Mouse (Mus musculus) cortical plate, adult 2 months (tissue): ENCODE data around the gene Epb41l4b.

Experiments
- CTCF ChIP-seq: fragments of 200-500 bp; IDR thresholded peaks from 2 replicates; pipeline ENCODE4 v1.5.1; 2011; ENCODE audit warnings: mild to moderate bottlenecking, control low read depth, low read length; ENCODE audit not compliant: insufficient read depth; ENCODE audit errors: extremely low read depth
- POLR2A ChIP-seq: fragments of 200-500 bp; IDR thresholded peaks from 2 replicates; pipeline ENCODE4 v1.6.1; 2011; ENCODE audit warnings: mild to moderate bottlenecking, low read length, control low read depth; ENCODE audit not compliant: insufficient read depth; ENCODE audit errors: extremely low read depth

DNA sequence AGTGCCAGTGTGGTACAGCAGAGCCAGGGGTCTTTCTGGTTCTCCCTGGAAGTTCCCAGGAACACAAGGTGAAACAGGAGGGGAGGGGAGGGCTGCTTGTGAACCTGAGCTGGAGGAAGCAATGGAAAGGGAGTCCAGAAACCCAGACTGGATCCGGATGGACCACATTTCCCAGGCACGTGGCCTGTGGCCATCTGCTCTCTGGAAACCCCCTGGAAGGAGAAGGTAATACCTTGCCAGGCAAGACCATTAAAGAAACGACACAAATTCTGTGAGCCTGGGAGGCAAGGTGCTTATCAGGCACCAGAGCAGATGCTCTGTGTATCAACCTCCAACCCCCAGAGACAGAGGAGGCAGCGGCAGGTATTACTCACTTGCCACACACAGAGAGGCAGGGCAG is 8.7 kb downstream of the Epb41l4b start:
- TF ChIP-seq CTCF, result no peak
- TF ChIP-seq POLR2A, result no peak
